Mouse (Mus musculus) stomach, postnatal 0 days (tissue): ENCODE measurements around the gene H2afz.

Experiments used
- CTCF ChIP-seq: IDR thresholded peaks from 2 replicates; pipeline ENCODE4 v1.5.1; 2016; ENCODE audit warnings: antibody characterized with exemption, low read depth, mild to moderate bottlenecking, moderate library complexity
- EP300 ChIP-seq: optimal IDR thresholded peaks from 2 replicates; pipeline ENCODE3; 2016; ENCODE audit warnings: antibody characterized with exemption

DNA sequence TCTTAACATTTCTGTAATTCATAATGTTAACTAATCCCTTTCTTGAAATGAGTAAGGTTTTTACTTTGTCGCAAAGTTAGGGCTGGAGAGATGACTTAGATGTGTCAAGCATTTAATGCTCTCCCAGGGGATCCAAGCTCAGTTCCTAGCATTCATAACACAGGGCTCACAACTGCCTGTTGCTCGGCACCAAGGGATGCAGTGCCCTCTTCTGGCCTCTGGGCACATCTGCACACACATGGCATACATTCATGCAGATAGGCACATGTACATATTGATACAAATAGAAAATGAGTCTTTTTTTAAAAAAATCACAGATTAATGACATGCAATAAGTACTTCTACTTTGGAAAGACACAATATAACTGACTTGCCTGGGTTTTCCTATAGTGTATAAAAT is 13.1 kb upstream of the H2afz start:
- TF ChIP-seq EP300 (no peak), CTCF (0 out of 2 replicates have a peak, but pooled peaks have one; percentile 15)
